Mouse (Mus musculus) lung, postnatal 0 days (tissue): ENCODE measurements at regions not wholly inside any gene's neighbourhood (a gene's known extent, or its start where the extent isn't known, plus 50 kb on each side); places are given as distances from the start of the nearest gene placed in this dataset.

Source experiments
- CTCF ChIP-seq: IDR thresholded peaks from 2 replicates; pipeline ENCODE4 v1.5.1; 2016; ENCODE audit warnings: antibody characterized with exemption, mild to moderate bottlenecking
- EP300 ChIP-seq: IDR thresholded peaks from 2 replicates; pipeline ENCODE4 v1.6.1; 2016; ENCODE audit warnings: antibody characterized with exemption, mild to moderate bottlenecking, control low read depth

- no peak for TF ChIP-seq CTCF
- TF ChIP-seq EP300, result no peak
These were observed 124.1 kb downstream of the Katnal1 start for GRCm38 (mm10) chr5:148805030-148805429.
